Mouse (Mus musculus) CH12.LX (cell line): ENCODE results near the gene Vbp1. TPM values are rescaled to one million over a fixed set of nuclear protein-coding genes. Genes with fewer than 3 reads are reported as not detected.

Experiments used
- DNase-seq: peaks from one replicate; pipeline ENCODE4 v3.0.0-alpha.2; 2013; ENCODE audit errors: extremely low read depth
- H3K27ac ChIP-seq: 2 replicates; pipeline ENCODE4 v1.5.1; 2012; ENCODE audit warnings: low read depth, mild to moderate bottlenecking, control low read depth, moderate library complexity; ENCODE audit not compliant: insufficient read depth
- H3K27me3 ChIP-seq: replicated peaks from 2 replicates; pipeline ENCODE3; 2012; ENCODE audit warnings: inconsistent platforms
- H3K36me3 ChIP-seq, 2 experiments: replicated peaks in 1 of 2; 2 replicates each; pipeline versions ENCODE3 to v1.6.1; 2012; ENCODE audit warnings: inconsistent platforms in 1 of 2, low read length in 1 of 2, mild to moderate bottlenecking in 1 of 2, mixed read lengths in 1 of 2, moderate library complexity in 1 of 2; ENCODE audit not compliant: control insufficient read depth in 1 of 2, insufficient read depth in 1 of 2
- H3K4me1 ChIP-seq, 2 experiments: 2 replicates each; pipeline ENCODE4 v1.6.1; 2012; ENCODE audit warnings: inconsistent platforms in 1 of 2, moderate library complexity in 1 of 2; ENCODE audit not compliant: insufficient read depth in 2 of 2, control insufficient read depth in 1 of 2
- H3K4me2 ChIP-seq: 2 replicates; pipeline ENCODE4 v1.6.1; 2012; ENCODE audit warnings: low read depth, mild to moderate bottlenecking, control low read depth; ENCODE audit not compliant: poor library complexity, insufficient read depth, severe bottlenecking
- H3K4me3 ChIP-seq, 3 experiments: fragments of 150-350 bp in 1 of 3; sonication (generic) in 1 of 3; replicated peaks in 1 of 3; 2 replicates each; pipeline versions ENCODE3 to v1.5.1; 2011 to 2012; ENCODE audit warnings: low read depth in 2 of 3, low read length in 2 of 3, mild to moderate bottlenecking in 2 of 3, moderate library complexity in 2 of 3, control low read depth in 1 of 3, improper control_type of control experiment in 1 of 3, inconsistent platforms in 1 of 3, mixed read lengths in 1 of 3; ENCODE audit not compliant: poor library complexity in 1 of 3
- H3K79me2 ChIP-seq: replicated peaks from 2 replicates; pipeline ENCODE4 v1.6.1; 2012; ENCODE audit warnings: mild to moderate bottlenecking, moderate library complexity; ENCODE audit not compliant: control insufficient read depth, poor library complexity, insufficient read depth, severe bottlenecking; ENCODE audit errors: extremely low read depth
- H3K9ac ChIP-seq: 2 replicates; pipeline ENCODE4 v1.6.1; 2012; ENCODE audit warnings: low read depth, mild to moderate bottlenecking, control low read depth, moderate library complexity; ENCODE audit not compliant: insufficient read depth
- H3K9me3 ChIP-seq: replicated peaks from 2 replicates; pipeline ENCODE3; 2012; ENCODE audit warnings: low read length, inconsistent platforms, mixed read lengths
- CHD1 ChIP-seq: IDR thresholded peaks from 2 replicates; pipeline ENCODE4 v1.6.1; 2012; ENCODE audit warnings: low read depth, low read length, improper control_type of control experiment, inconsistent platforms
- CHD2 ChIP-seq: IDR thresholded peaks from 2 replicates; pipeline ENCODE4 v1.6.1; 2011; ENCODE audit warnings: low read length, improper control_type of control experiment
- CTCF ChIP-seq, 2 experiments: IDR thresholded peaks in 1 of 2; conservative IDR thresholded peaks in 1 of 2; 2 replicates each; pipeline ENCODE4 v1.5.1; 2011 to 2012; ENCODE audit warnings: low read depth in 2 of 2, low read length in 2 of 2, improper control_type of control experiment in 1 of 2, inconsistent platforms in 1 of 2, mild to moderate bottlenecking in 1 of 2, moderate library complexity in 1 of 2
- E2F4 ChIP-seq: IDR thresholded peaks from 2 replicates; pipeline ENCODE4 v1.6.1; 2011; ENCODE audit warnings: low read depth, low read length, improper control_type of control experiment; ENCODE audit not compliant: insufficient replicate concordance
- ELF1 ChIP-seq: IDR thresholded peaks from 2 replicates; pipeline ENCODE4 v1.6.1; 2014; ENCODE audit warnings: low read depth, mild to moderate bottlenecking, inconsistent platforms, low read length, improper control_type of control experiment
- EP300 ChIP-seq: IDR thresholded peaks from 2 replicates; pipeline ENCODE4 v1.6.1; 2011; ENCODE audit warnings: low read length, improper control_type of control experiment
- ETS1 ChIP-seq: conservative IDR thresholded peaks from 2 replicates; pipeline ENCODE4 v1.6.1; 2012; ENCODE audit warnings: low read depth, mild to moderate bottlenecking, inconsistent platforms, low read length, improper control_type of control experiment, moderate library complexity
- HCFC1 ChIP-seq: IDR thresholded peaks from 2 replicates; pipeline ENCODE4 v1.6.1; 2012; ENCODE audit warnings: low read depth, mild to moderate bottlenecking, inconsistent platforms, low read length, improper control_type of control experiment
- IRF4 ChIP-seq: IDR thresholded peaks from 2 replicates; pipeline ENCODE4 v1.6.1; 2014; ENCODE audit warnings: low read depth, mild to moderate bottlenecking, inconsistent platforms, low read length, improper control_type of control experiment
- JUN ChIP-seq: IDR thresholded peaks from 2 replicates; pipeline ENCODE4 v1.6.1; 2011; ENCODE audit warnings: low read depth, mild to moderate bottlenecking, low read length, improper control_type of control experiment, moderate library complexity; ENCODE audit not compliant: insufficient read depth
- MAFK ChIP-seq: IDR thresholded peaks from 2 replicates; pipeline ENCODE4 v1.6.1; 2011; ENCODE audit warnings: low read length, improper control_type of control experiment; ENCODE audit not compliant: insufficient replicate concordance
- MXI1 ChIP-seq: IDR thresholded peaks from 2 replicates; pipeline ENCODE4 v1.6.1; 2011; ENCODE audit warnings: mild to moderate bottlenecking, low read depth, low read length, improper control_type of control experiment
- MYC ChIP-seq: IDR thresholded peaks from 2 replicates; pipeline ENCODE4 v1.6.1; 2011; ENCODE audit warnings: low read depth, mild to moderate bottlenecking, improper control_type of control experiment, low read length
- NELFE ChIP-seq: IDR thresholded peaks from 2 replicates; pipeline ENCODE4 v1.6.1; 2011; ENCODE audit warnings: low read depth, low read length, improper control_type of control experiment
- NRF1 ChIP-seq: IDR thresholded peaks from 2 replicates; pipeline ENCODE4 v1.6.1; 2014; ENCODE audit warnings: low read depth, mild to moderate bottlenecking, inconsistent platforms, low read length, improper control_type of control experiment, moderate library complexity
- POLR2A ChIP-seq: IDR thresholded peaks from 2 replicates; pipeline ENCODE4 v1.6.1; 2011; ENCODE audit warnings: low read depth, mild to moderate bottlenecking, improper control_type of control experiment, low read length
- RAD21 ChIP-seq: IDR thresholded peaks from 2 replicates; pipeline ENCODE4 v1.6.1; 2011; ENCODE audit warnings: low read depth, mild to moderate bottlenecking, low read length, improper control_type of control experiment, moderate library complexity
- RCOR1 ChIP-seq: conservative IDR thresholded peaks from 2 replicates; pipeline ENCODE4 v1.6.1; 2012; ENCODE audit warnings: low read depth, mild to moderate bottlenecking, inconsistent platforms, low read length, improper control_type of control experiment
- SIN3A ChIP-seq: IDR thresholded peaks from 2 replicates; pipeline ENCODE4 v1.6.1; 2012; ENCODE audit warnings: low read length, improper control_type of control experiment, inconsistent platforms
- SMC3 ChIP-seq: IDR thresholded peaks from 2 replicates; pipeline ENCODE4 v1.6.1; 2011; ENCODE audit warnings: low read depth, low read length, improper control_type of control experiment
- TBP ChIP-seq: conservative IDR thresholded peaks from 2 replicates; pipeline ENCODE4 v1.6.1; 2011; ENCODE audit warnings: low read depth, low read length, improper control_type of control experiment
- TCF12 ChIP-seq: IDR thresholded peaks from 2 replicates; pipeline ENCODE4 v1.6.1; 2014; ENCODE audit warnings: low read depth, mild to moderate bottlenecking, inconsistent platforms, low read length, improper control_type of control experiment
- UBTF ChIP-seq: IDR thresholded peaks from 2 replicates; pipeline ENCODE4 v1.6.1; 2012; ENCODE audit warnings: low read depth, mild to moderate bottlenecking, inconsistent platforms, low read length, improper control_type of control experiment, moderate library complexity
- ZC3H11A ChIP-seq: IDR thresholded peaks from 2 replicates; pipeline ENCODE4 v1.6.1; 2012; ENCODE audit warnings: low read depth, mild to moderate bottlenecking, inconsistent platforms, low read length, improper control_type of control experiment
- ZMIZ1 ChIP-seq: IDR thresholded peaks from 2 replicates; pipeline ENCODE4 v1.6.1; 2012; ENCODE audit warnings: low read depth, mild to moderate bottlenecking, inconsistent platforms, low read length, improper control_type of control experiment
- ZNF384 ChIP-seq: IDR thresholded peaks from 2 replicates; pipeline ENCODE4 v1.6.1; 2012; ENCODE audit warnings: low read depth, low read length, improper control_type of control experiment, inconsistent platforms
- dilution Hi-C: fragments of 300-500 bp; cut with MboI; formaldehyde crosslinking; loops from 2 replicates; pipeline ENCODE4 v1.14.3; 2020; ENCODE audit warnings: low sequenced_read_pairs; ENCODE audit not compliant: extremely low pct_unique_long_range_greater_than_20kb, extremely low pct_ligation_motif_present
- in situ Hi-C: fragments of 300-500 bp; cut with MboI; formaldehyde crosslinking; loops from 3 replicates; pipeline ENCODE4 v1.14.3; 2019; ENCODE audit warnings: low sequenced_read_pairs, low pct_ligation_motif_present, low pct_unique_long_range_greater_than_20kb, mixed read lengths
- polyA plus RNA-seq: library from polyadenylated mRNA; unstranded; fragments of >175 nt; gene quantifications from 2 replicates; pipeline ENCODE4 v1.2.1, GENCODE M21; 2012; ENCODE audit warnings: low read depth; ENCODE audit not compliant: insufficient read length
- total RNA-seq, 2 experiments: library from RNA; depleted of rRNA; stranded (reverse); fragments of 300-350 nt in 1 of 2; fragments of >200 nt in 1 of 2; gene quantifications; 2 replicates each; pipeline ENCODE4 v1.2.3; 2012 to 2014

Gene Vbp1
- 61.9 and 74.5 TPM in 2 replicates for total RNA-seq (2012; rRNA removed)
- 244 and 293 TPM in 2 replicates for total RNA-seq (2014; rRNA removed)
- 94.9 and 101 TPM in 2 replicates for polyA plus RNA-seq

DNA sequence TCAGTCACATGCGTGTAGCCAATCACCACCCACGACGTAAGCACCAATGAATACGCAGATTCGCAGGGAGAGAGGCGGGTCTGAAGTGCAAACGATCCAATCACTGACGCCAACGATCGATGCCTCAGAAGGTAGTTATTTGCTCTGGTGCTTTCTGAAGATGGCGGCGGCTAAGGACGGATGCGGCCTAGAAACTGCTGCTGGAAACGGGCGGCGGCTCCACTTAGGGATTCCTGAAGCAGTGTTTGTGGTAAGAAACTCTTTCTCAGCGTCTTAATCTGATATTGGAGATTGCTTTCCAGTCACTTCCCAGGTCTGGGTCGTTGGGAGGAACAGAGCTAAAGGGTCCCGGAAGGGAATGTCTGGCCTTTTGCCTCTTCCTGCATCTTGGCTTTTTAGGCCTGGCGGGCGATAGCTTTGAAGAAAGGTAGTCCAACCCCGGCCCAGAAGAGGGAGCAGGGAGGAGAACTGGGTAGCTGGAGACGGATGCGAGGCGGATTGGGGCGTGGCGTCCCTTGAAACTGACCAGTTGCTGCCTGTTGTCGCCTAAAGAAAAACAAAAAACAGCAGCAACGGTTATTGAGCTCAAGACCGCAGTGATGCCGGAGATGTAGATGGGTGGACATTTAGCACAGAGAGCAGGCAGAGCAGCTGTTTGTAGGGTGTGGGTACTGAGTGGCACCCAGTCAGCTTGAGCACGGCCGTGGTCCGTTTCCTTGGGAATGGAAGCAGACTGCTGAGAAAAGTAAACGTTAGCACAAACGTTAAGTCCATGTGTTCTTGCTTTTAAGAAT, at the start of gene Vbp1:
Gene Vbp1, plus strand, starts transcription at position 121 of the 794 bp plus-strand sequence.
- H3K27me3 ChIP-seq, result no peaks in the 10 kb centered on the region
- peak; percentile 91 for DNase-seq
- dilution Hi-C loops, result no loop called here
- no peaks in the 10 kb centered on the region for H3K4me1 ChIP-seq
- in situ Hi-C loops, result no loop called here
- peaks cover 11% of the 10 kb centered on the region for H3K79me2 ChIP-seq
- TF ChIP-seq EP300 (no peak), ZC3H11A (no peak), POLR2A (peak; percentile 82), NRF1 (0 out of 2 replicates have a peak, but pooled peaks have one; percentile 12), HCFC1 (peak; percentile 67), MYC (no peak), MAFK (no peak), ETS1 (no peak), SMC3 (no peak), RAD21 (no peak), NELFE (peak; percentile 72), ZNF384 (no peak), MXI1 (peak; percentile 68; the same call in 1 of the 2 replicates), IRF4 (no peak; the same call in 1 of the 2 replicates), E2F4 (no peak), SIN3A (peak; percentile 65), TBP (peak; percentile 64; the same call in 1 of the 2 replicates), TCF12 (peak; percentile 31; the same call in 1 of the 2 replicates), CTCF (conservative IDR thresholded peaks at IDR 0.05 in 1 of 2, IDR thresholded peaks at IDR 0.05 in 1 of 2; ENCODE audit: low read depth in 2 of 2, low read length in 2 of 2) (0 out of 4 replicates have a peak, but pooled peaks of 1 of the 2 experiments have one; percentile 2), CHD1 (0 out of 2 replicates have a peak, but pooled peaks have one; percentile 31), CHD2 (0 out of 2 replicates have a peak, but pooled peaks have one; percentile 29), RCOR1 (no peak), ZMIZ1 (peak; percentile 62), ELF1 (peak; percentile 67), UBTF (no peak), JUN (no peak)
- H3K4me3 ChIP-seq, result peak within 1 kb of the TSS; percentile 60 to 86 (median 78)
- H3K4me2 ChIP-seq, result peak within 1 kb of the TSS; percentile 78
- peaks cover 3% of the 10 kb centered on the region in 2 experiments for H3K36me3 ChIP-seq
- H3K9ac ChIP-seq, result peak within 1 kb of the TSS; percentile 57
- peak within 1 kb of the TSS; percentile 78 for H3K27ac ChIP-seq
- no peaks in the 10 kb centered on the region for H3K9me3 ChIP-seq
